Mouse (Mus musculus) liver, postnatal 0 days (tissue): Measurements from ENCODE around the gene Gdpd1.

Experiments
- CTCF ChIP-seq: sonication (generic); IDR thresholded peaks from 2 replicates; pipeline ENCODE4 v1.5.1; 2016; ENCODE audit warnings: antibody characterized with exemption, low read depth
- EP300 ChIP-seq: IDR thresholded peaks from 2 replicates; pipeline ENCODE4 v1.6.1; 2016; ENCODE audit warnings: antibody characterized with exemption, low read depth, mild to moderate bottlenecking

DNA sequence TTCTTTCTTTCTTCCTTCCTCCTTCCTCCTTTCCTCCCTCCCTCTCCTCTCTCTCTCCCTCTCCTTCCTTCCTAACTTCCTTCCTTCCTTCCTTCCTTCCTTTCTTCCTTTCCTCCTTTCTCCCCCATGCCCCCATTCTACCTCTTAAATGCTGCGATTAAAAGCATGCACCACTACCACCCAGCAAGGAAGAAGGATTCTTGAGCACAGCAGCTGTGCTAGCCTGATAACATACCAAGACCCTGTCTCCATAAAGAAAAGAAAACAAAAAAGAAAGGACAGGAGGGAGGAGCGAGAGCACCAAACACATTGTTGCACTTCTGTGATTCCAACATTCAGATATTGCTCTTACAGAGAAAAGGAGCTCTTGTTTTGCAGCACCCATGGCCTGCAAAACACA, 13.3 kb upstream of the Gdpd1 start:
- TF ChIP-seq CTCF (no peak), EP300 (no peak)
